Mouse (Mus musculus): ENCODE data around the gene Gm10226.
"Not testable (repeated sequence)": the region's sequence is repeated elsewhere in the genome, so short reads cannot be mapped to it uniquely, and the experiment has no call there.

Gene Gm10226

GRCm38 (mm10) chr17:21691560-21691959 is at the start of gene Gm10226:
Gene Gm10226 (plus strand): TSS chr17:21691860.
- no peak for DNase-seq

GRCm38 (mm10) chr17:21648791-21649190 is 42.9 kb upstream of the Gm10226 start:
- no peak for DNase-seq

GRCm38 (mm10) chr17:21649936-21650335 is 41.7 kb upstream of the Gm10226 start:
- DNase-seq, result no peak

GRCm38 (mm10) chr17:21650364-21650907 is 41.2 kb upstream of the Gm10226 start, which contains the start of gene Zfp983:
Gene Zfp983 (plus strand): TSS chr17:21650624.
- peak; percentile 83 for DNase-seq

GRCm38 (mm10) chr17:21678826-21679225 is 12.8 kb upstream of the Gm10226 start:
- not testable (repeated sequence) for DNase-seq

- peak; percentile 93 for DNase-seq
Measured at GRCm38 (mm10) chr17:21679273-21680018, 12.2 kb upstream of the Gm10226 start.

- DNase-seq, result not testable (repeated sequence)
Measured at GRCm38 (mm10) chr17:21680019-21680376, 11.7 kb upstream of the Gm10226 start.

GRCm38 (mm10) chr17:21693342-21693741 is 1.7 kb downstream of the Gm10226 start:
- DNase-seq, result no peak

- no peak for DNase-seq
Measured at GRCm38 (mm10) chr17:21696073-21696472, 4.4 kb downstream of the Gm10226 start.

GRCm38 (mm10) chr17:21702281-21703240 is 10.9 kb downstream of the Gm10226 start:
- DNase-seq, result no peak

GRCm38 (mm10) chr17:21703414-21703813 is 11.8 kb downstream of the Gm10226 start:
- no peak for DNase-seq

- peak; percentile 93 for DNase-seq
Measured at GRCm38 (mm10) chr17:21707343-21707996, 15.8 kb downstream of the Gm10226 start, which contains the start of gene Zfp760. Gene Zfp760 (plus strand): TSS chr17:21707741.

- DNase-seq, result no peak
Measured at GRCm38 (mm10) chr17:21708401-21708800, 16.7 kb downstream of the Gm10226 start.

GRCm38 (mm10) chr17:21730495-21730894 is 38.8 kb downstream of the Gm10226 start, which contains the start of gene Zfp229:
Gene Zfp229 (plus strand): TSS chr17:21730795.
- not testable (repeated sequence) for DNase-seq

GRCm38 (mm10) chr17:21733049-21733448 is 41.4 kb downstream of the Gm10226 start:
- DNase-seq, result no peak

GRCm38 (mm10) chr17:21733529-21734031 is 41.9 kb downstream of the Gm10226 start:
- DNase-seq, result peak; percentile 81

Data from kidney, adult 11 months (tissue).